Mouse (Mus musculus): ENCODE data around the gene Gbgt1. TPM values are rescaled to one million over a fixed set of nuclear protein-coding genes. Genes with fewer than 3 reads are reported as not detected.

Gene Gbgt1
- polyA plus RNA-seq (2014; fragmentation: Nextera tagmentation; extraction: Ambion mirVana) = 2.7 and 3.5 TPM in 2 replicates

- Histone ChIP-seq H3K9ac (ENCODE audit: low read depth, low read length) (peak within 1 kb of the TSS; percentile 1; the same call in 1 of the 2 replicates), H3K27ac (ENCODE audit: low read depth, low read length) (peak within 1 kb of the TSS; percentile 87), H3K4me2 (replicated peaks; ENCODE audit: low read depth, low read length) (peak within 1 kb of the TSS; percentile 21), H3K36me3 (ENCODE audit: control insufficient read depth, insufficient read depth, low read length) (no peaks in the 10 kb centered on the region), H3K9me3 (ENCODE audit: control insufficient read depth, low read length) (no peaks in the 10 kb centered on the region), H3K4me1 (ENCODE audit: control insufficient read depth, insufficient read depth, low read length) (no peaks in the 10 kb centered on the region), H3K27me3 (ENCODE audit: control insufficient read depth, insufficient read depth, low read length) (no peaks in the 10 kb centered on the region), H3K4me3 (ENCODE audit: low read length) (peak within 1 kb of the TSS; percentile 13; the same call in 1 of the 2 replicates)
- WGBS = 65% methylated on average over 5 of the region's 5 CpGs
- ATAC-seq (ENCODE audit: low FRiP score, low TSS enrichment) = peak; percentile 73
These were observed at the start of gene Gbgt1 for GRCm38 (mm10) chr2:28496671-28497070. Gbgt1 (plus strand) TSS chr2:28496891.

- Histone ChIP-seq H3K27me3 (ENCODE audit: control insufficient read depth, insufficient read depth, low read length) (no peaks in the 10 kb centered on the region), H3K9me3 (ENCODE audit: control insufficient read depth, low read length) (no peaks in the 10 kb centered on the region), H3K4me3 (ENCODE audit: low read length) (peak overlapping the region; percentile 73), H3K36me3 (ENCODE audit: control insufficient read depth, insufficient read depth, low read length) (peaks cover 6% of the 10 kb centered on the region; the same call in 1 of the 2 replicates), H3K27ac (ENCODE audit: low read depth, low read length) (peak overlapping the region; percentile 53; the same call in 1 of the 2 replicates), H3K4me2 (replicated peaks; ENCODE audit: low read depth, low read length) (peak overlapping the region; percentile 97), H3K4me1 (ENCODE audit: control insufficient read depth, insufficient read depth, low read length) (0 out of 2 replicates have a peak, but pooled peaks cover 2% of the 10 kb centered on the region), H3K9ac (ENCODE audit: low read depth, low read length) (peak overlapping the region; percentile 85)
- 7% methylated on average over 11 of the region's 11 CpGs for WGBS
- ATAC-seq (ENCODE audit: low FRiP score, low TSS enrichment) = peak; percentile 42; the same call in 1 of the 2 replicates
These were observed 49.4 kb upstream of the Gbgt1 start for GRCm38 (mm10) chr2:28447315-28447670.

GRCm38 (mm10) chr2:28451663-28452062 lies 45.0 kb upstream of the Gbgt1 start:
- H3K4me2 ChIP-seq (replicated peaks; ENCODE audit: low read depth, low read length) = no peak overlapping the region
- no peaks in the 10 kb centered on the region for H3K27me3 ChIP-seq (ENCODE audit: control insufficient read depth, insufficient read depth, low read length)
- WGBS = 91% methylated on average over 11 of the region's 11 CpGs
- H3K9ac ChIP-seq (ENCODE audit: low read depth, low read length) = no peak overlapping the region
- H3K4me3 ChIP-seq (ENCODE audit: low read length) = no peak overlapping the region
- H3K36me3 ChIP-seq (ENCODE audit: control insufficient read depth, insufficient read depth, low read length) = peaks cover 11% of the 10 kb centered on the region; the same call in 1 of the 2 replicates
- no peak overlapping the region for H3K27ac ChIP-seq (ENCODE audit: low read depth, low read length)
- no peaks in the 10 kb centered on the region for H3K9me3 ChIP-seq (ENCODE audit: control insufficient read depth, low read length)
- no peak for ATAC-seq (ENCODE audit: low FRiP score, low TSS enrichment)
- 0 out of 2 replicates have a peak, but pooled peaks cover 2% of the 10 kb centered on the region for H3K4me1 ChIP-seq (ENCODE audit: control insufficient read depth, insufficient read depth, low read length)

- ATAC-seq (ENCODE audit: low FRiP score, low TSS enrichment) = no peak
- H3K4me2 ChIP-seq (replicated peaks; ENCODE audit: low read depth, low read length) = no peak overlapping the region
- no peak overlapping the region for H3K4me3 ChIP-seq (ENCODE audit: low read length)
- H3K27me3 ChIP-seq (ENCODE audit: control insufficient read depth, insufficient read depth, low read length) = no peaks in the 10 kb centered on the region
- no peak overlapping the region for H3K27ac ChIP-seq (ENCODE audit: low read depth, low read length)
- no peak overlapping the region for H3K9ac ChIP-seq (ENCODE audit: low read depth, low read length)
- H3K4me1 ChIP-seq (ENCODE audit: control insufficient read depth, insufficient read depth, low read length) = no peaks in the 10 kb centered on the region
- H3K9me3 ChIP-seq (ENCODE audit: control insufficient read depth, low read length) = no peaks in the 10 kb centered on the region
- H3K36me3 ChIP-seq (ENCODE audit: control insufficient read depth, insufficient read depth, low read length) = peaks cover 11% of the 10 kb centered on the region; the same call in 1 of the 2 replicates
- 90% methylated on average over 6 of the region's 6 CpGs for WGBS
These were observed 43.2 kb upstream of the Gbgt1 start for GRCm38 (mm10) chr2:28453539-28453938.

GRCm38 (mm10) chr2:28456616-28457015 lies 40.1 kb upstream of the Gbgt1 start:
- no peak for ATAC-seq (ENCODE audit: low FRiP score, low TSS enrichment)
- Histone ChIP-seq H3K4me1 (ENCODE audit: control insufficient read depth, insufficient read depth, low read length) (no peaks in the 10 kb centered on the region), H3K27me3 (ENCODE audit: control insufficient read depth, insufficient read depth, low read length) (no peaks in the 10 kb centered on the region), H3K4me2 (replicated peaks; ENCODE audit: low read depth, low read length) (no peak overlapping the region), H3K9ac (ENCODE audit: low read depth, low read length) (no peak overlapping the region), H3K27ac (ENCODE audit: low read depth, low read length) (no peak overlapping the region), H3K36me3 (ENCODE audit: control insufficient read depth, insufficient read depth, low read length) (peaks cover 6% of the 10 kb centered on the region; the same call in 1 of the 2 replicates), H3K4me3 (ENCODE audit: low read length) (no peak overlapping the region), H3K9me3 (ENCODE audit: control insufficient read depth, low read length) (no peaks in the 10 kb centered on the region)
- WGBS = 86% methylated on average over 1 of the region's 1 CpGs

GRCm38 (mm10) chr2:28463919-28464318 lies 32.8 kb upstream of the Gbgt1 start:
- Histone ChIP-seq H3K9me3 (ENCODE audit: control insufficient read depth, low read length) (no peaks in the 10 kb centered on the region), H3K9ac (ENCODE audit: low read depth, low read length) (no peak overlapping the region), H3K36me3 (ENCODE audit: control insufficient read depth, insufficient read depth, low read length) (0 out of 2 replicates have a peak, but pooled peaks cover under 1% of the 10 kb centered on the region), H3K27me3 (ENCODE audit: control insufficient read depth, insufficient read depth, low read length) (no peaks in the 10 kb centered on the region), H3K4me1 (ENCODE audit: control insufficient read depth, insufficient read depth, low read length) (peaks cover 4% of the 10 kb centered on the region), H3K4me3 (ENCODE audit: low read length) (no peak overlapping the region), H3K4me2 (replicated peaks; ENCODE audit: low read depth, low read length) (no peak overlapping the region), H3K27ac (ENCODE audit: low read depth, low read length) (no peak overlapping the region)
- 45% methylated on average over 3 of the region's 3 CpGs for WGBS
- ATAC-seq (ENCODE audit: low FRiP score, low TSS enrichment) = no peak

- H3K4me1 ChIP-seq (ENCODE audit: control insufficient read depth, insufficient read depth, low read length) = peaks cover 7% of the 10 kb centered on the region
- WGBS = 76% methylated on average over 9 of the region's 9 CpGs
- H3K9ac ChIP-seq (ENCODE audit: low read depth, low read length) = no peak overlapping the region
- H3K4me2 ChIP-seq (replicated peaks; ENCODE audit: low read depth, low read length) = no peak overlapping the region
- no peak for ATAC-seq (ENCODE audit: low FRiP score, low TSS enrichment)
- H3K27ac ChIP-seq (ENCODE audit: low read depth, low read length) = no peak overlapping the region
- no peaks in the 10 kb centered on the region for H3K27me3 ChIP-seq (ENCODE audit: control insufficient read depth, insufficient read depth, low read length)
- H3K36me3 ChIP-seq (ENCODE audit: control insufficient read depth, insufficient read depth, low read length) = peaks cover 10% of the 10 kb centered on the region
- 0 out of 2 replicates have a peak, but pooled peaks cover 3% of the 10 kb centered on the region for H3K9me3 ChIP-seq (ENCODE audit: control insufficient read depth, low read length)
- no peak overlapping the region for H3K4me3 ChIP-seq (ENCODE audit: low read length)
These were observed 31.8 kb upstream of the Gbgt1 start for GRCm38 (mm10) chr2:28464919-28465318.

- WGBS = 6% methylated on average over 25 of the region's 25 CpGs
- peak within 1 kb of the TSS; percentile 54 for H3K9ac ChIP-seq (ENCODE audit: low read depth, low read length)
These were observed 30.7 kb upstream of the Gbgt1 start, which contains the start of gene 1700007K13Rik for GRCm38 (mm10) chr2:28465836-28466518. 1700007K13Rik (minus strand) TSS chr2:28466332.

GRCm38 (mm10) chr2:28467860-28468485 lies 28.7 kb upstream of the Gbgt1 start, which contains the start of gene Mrps2:
Mrps2 (plus strand) TSS chr2:28468066.
- Histone ChIP-seq H3K4me3 (ENCODE audit: low read length) (peak within 1 kb of the TSS; percentile 99), H3K4me2 (replicated peaks; ENCODE audit: low read depth, low read length) (peak within 1 kb of the TSS; percentile 75), H3K27ac (ENCODE audit: low read depth, low read length) (no peak within 1 kb of the TSS), H3K4me1 (ENCODE audit: control insufficient read depth, insufficient read depth, low read length) (peaks cover 7% of the 10 kb centered on the region), H3K36me3 (ENCODE audit: control insufficient read depth, insufficient read depth, low read length) (peaks cover 31% of the 10 kb centered on the region), H3K9ac (ENCODE audit: low read depth, low read length) (peak within 1 kb of the TSS; percentile 98), H3K9me3 (ENCODE audit: control insufficient read depth, low read length) (peaks cover 8% of the 10 kb centered on the region; the same call in 1 of the 2 replicates), H3K27me3 (ENCODE audit: control insufficient read depth, insufficient read depth, low read length) (no peaks in the 10 kb centered on the region)
- ATAC-seq (ENCODE audit: low FRiP score, low TSS enrichment) = peak; percentile 91
- WGBS = under 1% methylated on average over 52 of the region's 52 CpGs

More at GRCm38 (mm10) chr2:28465836-28466518, 30.7 kb upstream of the Gbgt1 start, which contains the start of gene 1700007K13Rik:
- Histone ChIP-seq H3K27me3 (ENCODE audit: control insufficient read depth, insufficient read depth, low read length) (no peaks in the 10 kb centered on the region), H3K9me3 (ENCODE audit: control insufficient read depth, low read length) (peaks cover 3% of the 10 kb centered on the region; the same call in 1 of the 2 replicates), H3K4me1 (ENCODE audit: control insufficient read depth, insufficient read depth, low read length) (peaks cover 7% of the 10 kb centered on the region), H3K27ac (ENCODE audit: low read depth, low read length) (no peak within 1 kb of the TSS), H3K36me3 (ENCODE audit: control insufficient read depth, insufficient read depth, low read length) (peaks cover 21% of the 10 kb centered on the region), H3K4me3 (ENCODE audit: low read length) (peak within 1 kb of the TSS; percentile 24), H3K4me2 (replicated peaks; ENCODE audit: low read depth, low read length) (peak within 1 kb of the TSS; percentile 54)
- ATAC-seq (ENCODE audit: low FRiP score, low TSS enrichment) = peak; percentile 66
